Mouse (Mus musculus): ENCODE results near the gene 1700022I11Rik. TPM values are rescaled to one million over a fixed set of nuclear protein-coding genes. Genes with fewer than 3 reads are reported as not detected.
"Not testable (repeated sequence)": the region's sequence is repeated elsewhere in the genome, so short reads cannot be mapped to it uniquely, and the experiment has no call there.

The 1700022I11Rik gene
- polyA plus RNA-seq, 1 experiment from 2014 or later, result 0.41 TPM

DNA sequence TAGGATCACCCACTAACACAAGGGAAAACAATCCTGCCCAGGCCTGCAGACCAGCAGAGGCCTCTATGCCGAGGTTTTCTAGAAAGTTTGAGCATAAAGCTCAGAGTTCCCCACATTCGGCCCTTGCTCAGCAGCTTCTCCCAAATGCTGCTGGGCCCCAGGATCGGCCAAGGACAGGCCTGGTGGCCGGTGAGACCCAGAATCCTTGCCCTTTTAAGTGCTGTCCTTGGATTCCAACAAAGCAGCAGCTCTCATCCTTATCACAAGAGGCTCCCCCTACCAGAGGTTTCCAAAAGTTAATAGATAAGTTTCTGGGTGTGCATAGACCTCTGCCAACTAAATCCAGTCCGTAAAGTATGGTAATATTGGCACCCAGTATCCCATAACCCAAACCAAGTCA, 4.5 kb downstream of the 1700022I11Rik start:
- Histone ChIP-seq H3K4me1 (replicated peaks) (no peaks in the 10 kb centered on the region), H3K4me2 (no peak overlapping the region), H3K9ac (no peak overlapping the region), H3K27ac (replicated peaks) (no peak overlapping the region), H3K9me3 (no peaks in the 10 kb centered on the region), H3K36me3 (peaks cover 22% of the 10 kb centered on the region), H3K4me3 (no peak overlapping the region), H3K27me3 (no peaks in the 10 kb centered on the region)
- ATAC-seq (ENCODE audit: low FRiP score, low read depth), result no peak
- WGBS, result 81% methylated on average over 5 of the region's 5 CpGs

DNA sequence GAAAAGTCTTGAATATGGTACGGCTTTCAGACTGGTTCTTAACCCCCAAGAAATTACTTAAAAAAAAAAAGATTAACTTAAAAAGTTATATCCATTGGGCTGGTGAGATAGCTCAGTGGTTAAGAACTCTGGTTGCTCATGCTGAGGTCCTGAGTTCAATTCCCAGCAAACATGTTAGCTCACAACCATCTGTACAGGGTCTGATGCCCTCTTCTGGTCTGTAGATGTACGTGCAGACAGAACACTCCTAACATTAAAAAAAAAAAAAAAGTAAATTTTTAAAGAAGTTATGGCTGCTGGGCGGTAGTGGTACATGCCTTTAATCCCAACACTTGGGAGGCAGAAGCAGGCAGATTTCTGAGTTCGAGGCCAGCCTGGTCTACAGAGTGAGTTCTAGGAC, 8.7 kb downstream of the 1700022I11Rik start:
- Histone ChIP-seq H3K36me3 (peaks cover 51% of the 10 kb centered on the region), H3K27me3 (no peaks in the 10 kb centered on the region), H3K27ac (replicated peaks) (no peak overlapping the region), H3K9me3 (no peaks in the 10 kb centered on the region), H3K9ac (no peak overlapping the region), H3K4me3 (no peak overlapping the region), H3K4me2 (no peak overlapping the region), H3K4me1 (replicated peaks) (no peaks in the 10 kb centered on the region)
- WGBS, result 94% methylated on average over 4 of the region's 4 CpGs
- no peak for ATAC-seq (ENCODE audit: low FRiP score, low read depth)

DNA sequence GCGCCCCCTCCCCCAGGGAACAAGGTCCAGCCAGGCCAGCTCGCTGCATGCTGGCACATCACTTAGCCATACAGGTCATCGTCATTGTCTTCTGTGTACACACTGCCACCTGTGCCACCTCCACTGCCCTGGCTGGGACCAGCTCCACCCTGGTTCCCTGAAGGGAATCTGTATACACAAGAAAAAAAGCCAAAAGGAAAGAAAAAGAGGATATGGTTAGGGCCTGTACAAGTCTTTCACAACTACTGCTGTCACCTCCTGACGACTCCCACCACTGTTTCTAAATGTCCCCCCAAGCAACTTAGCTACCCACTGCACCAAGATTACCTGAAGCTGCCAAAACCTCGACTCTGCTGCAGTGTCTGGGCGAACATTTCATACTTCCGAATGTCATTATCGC, 11.1 kb downstream of the 1700022I11Rik start:
- H3K4me1 ChIP-seq (replicated peaks); H3K27ac ChIP-seq (replicated peaks); H3K4me3 ChIP-seq; H3K9ac ChIP-seq; H3K27me3 ChIP-seq; H3K9me3 ChIP-seq; H3K4me2 ChIP-seq: not testable (repeated sequence)
- 0 out of 2 replicates have a peak, but pooled peaks have one; percentile 3 for ATAC-seq (ENCODE audit: low FRiP score, low read depth)
- WGBS, result 94% methylated on average over 8 of the region's 8 CpGs
- H3K36me3 ChIP-seq, result peaks cover 72% of the 10 kb centered on the region

DNA sequence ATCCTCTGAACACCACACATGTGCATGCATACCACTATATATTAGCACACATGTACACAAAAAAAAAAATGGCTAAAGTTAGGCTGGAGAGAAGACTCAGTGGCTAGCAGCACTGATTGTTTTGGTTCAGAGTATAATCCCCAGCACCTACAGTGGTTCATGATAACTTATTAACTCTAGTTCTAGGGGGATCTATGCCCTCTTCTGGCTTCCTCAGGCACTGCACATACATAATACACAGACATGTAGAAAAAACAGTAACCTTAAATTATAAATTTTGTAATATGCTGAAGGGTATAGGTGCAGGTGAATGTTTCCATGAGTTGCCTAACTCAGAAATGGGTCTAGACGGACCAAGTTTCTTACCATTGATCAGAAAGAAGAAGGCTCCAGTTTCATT, 18.9 kb downstream of the 1700022I11Rik start:
- Histone ChIP-seq H3K27ac (replicated peaks) (no peak overlapping the region), H3K27me3 (no peaks in the 10 kb centered on the region), H3K9me3 (no peaks in the 10 kb centered on the region), H3K4me1 (replicated peaks) (no peaks in the 10 kb centered on the region), H3K4me2 (no peak overlapping the region), H3K4me3 (no peak overlapping the region), H3K9ac (no peak overlapping the region), H3K36me3 (peaks cover 97% of the 10 kb centered on the region)
- 83% methylated on average over 1 of the region's 1 CpGs for WGBS
- no peak for ATAC-seq (ENCODE audit: low FRiP score, low read depth)

DNA sequence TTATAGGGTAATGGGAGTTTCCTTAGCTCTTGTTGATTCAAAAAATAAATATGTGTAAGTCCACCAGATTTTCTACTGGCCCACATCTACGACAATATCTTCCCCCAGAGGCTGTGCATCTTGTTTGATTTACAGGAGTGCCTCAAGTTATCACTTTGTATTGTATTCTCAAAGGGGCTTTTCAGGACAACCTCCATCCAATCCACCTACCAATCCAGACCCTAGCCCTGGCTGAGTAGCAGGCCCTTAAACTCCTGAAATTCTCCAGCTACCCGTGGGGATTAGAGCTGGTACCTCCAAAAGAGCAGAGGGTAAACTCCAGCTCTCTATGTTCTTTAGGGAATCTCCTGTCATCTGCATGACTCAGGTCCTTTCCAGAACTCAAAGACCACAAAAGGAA, 28.6 kb downstream of the 1700022I11Rik start:
- no peak for ATAC-seq (ENCODE audit: low FRiP score, low read depth)
- Histone ChIP-seq H3K27me3 (no peaks in the 10 kb centered on the region), H3K9me3 (no peaks in the 10 kb centered on the region), H3K9ac (0 out of 2 replicates have a peak overlapping the region, but pooled peaks have one; percentile 88), H3K4me2 (peak overlapping the region; percentile 81), H3K27ac (replicated peaks) (no peak overlapping the region), H3K36me3 (peaks cover 32% of the 10 kb centered on the region), H3K4me1 (replicated peaks) (peaks cover 29% of the 10 kb centered on the region), H3K4me3 (peak overlapping the region; percentile 92)
- 60% methylated on average over 2 of the region's 2 CpGs for WGBS

DNA sequence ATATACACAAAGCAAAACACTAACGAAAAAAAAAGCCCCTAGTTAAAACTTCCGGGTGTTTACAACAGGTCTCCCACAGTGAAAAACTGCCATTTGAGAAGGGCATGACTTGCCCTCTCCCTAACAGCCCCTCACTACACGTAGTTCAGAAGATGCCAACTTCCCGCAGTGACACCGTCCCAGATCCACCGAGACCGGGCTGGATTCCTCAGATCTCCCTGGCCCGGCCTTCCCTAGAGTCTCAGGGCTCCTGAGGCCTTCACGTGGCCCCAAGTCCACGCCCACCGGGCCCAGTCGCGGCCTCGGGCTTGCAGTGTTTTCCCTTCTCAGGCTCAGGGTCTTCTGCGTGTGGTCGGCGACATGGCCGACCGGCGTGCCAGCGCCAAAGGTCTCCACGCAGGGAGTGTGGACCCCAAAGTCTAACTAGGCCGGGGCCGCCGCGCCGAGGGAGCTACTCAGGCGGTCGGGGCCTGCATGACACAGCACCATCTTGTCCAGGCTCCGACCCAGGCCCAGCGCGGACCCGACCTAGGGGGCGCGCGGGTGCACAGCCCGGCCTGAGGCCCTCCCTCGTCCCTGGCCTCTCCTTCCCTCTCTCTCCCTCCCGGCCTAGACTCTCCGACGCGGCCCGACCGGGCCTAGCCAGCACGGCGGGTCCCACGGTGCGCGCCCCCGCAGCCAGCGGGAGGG, 30.2 kb downstream of the 1700022I11Rik start:
- peak overlapping the region; percentile 81 for H3K4me2 ChIP-seq
- H3K27me3 ChIP-seq, result no peaks in the 10 kb centered on the region
- H3K4me1 ChIP-seq (replicated peaks), result peaks cover 29% of the 10 kb centered on the region
- ATAC-seq (ENCODE audit: low FRiP score, low read depth), result peak; percentile 76
- H3K4me3 ChIP-seq, result peak overlapping the region; percentile 92
- peak overlapping the region; percentile 99 for H3K27ac ChIP-seq (replicated peaks)
- no peaks in the 10 kb centered on the region for H3K9me3 ChIP-seq
- peaks cover 17% of the 10 kb centered on the region for H3K36me3 ChIP-seq
- peak overlapping the region; percentile 88 for H3K9ac ChIP-seq
- WGBS, result under 1% methylated on average over 47 of the region's 51 CpGs

DNA sequence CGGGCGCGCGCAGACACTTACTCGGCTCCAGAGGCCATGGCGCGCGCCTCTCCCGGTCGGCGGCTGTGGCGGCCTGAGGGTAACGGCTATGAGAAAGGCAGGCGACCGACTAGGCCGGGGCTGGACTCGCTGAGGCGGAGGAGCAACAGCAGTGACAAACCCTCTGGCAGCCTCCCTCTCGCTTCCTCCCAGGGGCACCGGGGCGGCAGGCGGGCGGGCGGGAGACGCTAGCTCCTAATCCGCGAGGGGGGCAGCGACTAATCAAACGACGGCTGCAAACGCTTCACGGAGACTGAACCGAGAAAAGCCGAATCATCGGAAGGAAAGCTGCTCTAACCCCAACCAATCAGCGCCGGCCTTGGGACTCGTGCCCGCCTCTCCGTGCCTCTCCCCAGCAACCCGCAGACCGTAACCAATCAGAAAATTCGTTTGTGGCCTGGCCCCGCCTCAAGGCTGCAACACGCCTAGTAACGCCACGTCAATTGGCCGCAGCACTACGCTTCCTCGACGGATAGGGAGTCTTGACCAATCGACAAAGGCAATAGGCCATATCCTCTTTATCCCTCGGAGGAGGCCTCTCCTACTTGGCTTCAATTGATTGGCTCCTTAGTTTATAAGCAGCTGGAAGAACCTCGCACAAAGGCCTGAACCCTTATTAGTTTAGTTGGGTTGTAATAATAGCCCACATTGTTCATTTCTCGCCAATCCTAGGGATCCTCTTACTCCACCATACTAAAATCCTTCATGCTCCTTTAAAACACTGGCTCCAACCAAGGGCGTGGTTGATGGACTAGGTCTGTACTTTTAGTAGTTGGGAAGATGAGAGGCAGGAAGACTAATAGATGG, 31.0 kb downstream of the 1700022I11Rik start, which contains the start of gene Vcp:
Vcp (minus strand) TSS at position 367 of the 846 bp plus-strand sequence.
- peaks cover 29% of the 10 kb centered on the region for H3K4me1 ChIP-seq (replicated peaks)
- WGBS, result under 1% methylated on average over 48 of the region's 56 CpGs
- not testable (repeated sequence) for H3K27me3 ChIP-seq, H3K36me3 ChIP-seq, H3K9me3 ChIP-seq
- H3K4me2 ChIP-seq, result peak within 1 kb of the TSS; percentile 81
- H3K4me3 ChIP-seq, result peak within 1 kb of the TSS; percentile 92
- H3K27ac ChIP-seq (replicated peaks), result peak within 1 kb of the TSS; percentile 99
- peak within 1 kb of the TSS; percentile 88 for H3K9ac ChIP-seq
- ATAC-seq (ENCODE audit: low FRiP score, low read depth), result peak; percentile 99

DNA sequence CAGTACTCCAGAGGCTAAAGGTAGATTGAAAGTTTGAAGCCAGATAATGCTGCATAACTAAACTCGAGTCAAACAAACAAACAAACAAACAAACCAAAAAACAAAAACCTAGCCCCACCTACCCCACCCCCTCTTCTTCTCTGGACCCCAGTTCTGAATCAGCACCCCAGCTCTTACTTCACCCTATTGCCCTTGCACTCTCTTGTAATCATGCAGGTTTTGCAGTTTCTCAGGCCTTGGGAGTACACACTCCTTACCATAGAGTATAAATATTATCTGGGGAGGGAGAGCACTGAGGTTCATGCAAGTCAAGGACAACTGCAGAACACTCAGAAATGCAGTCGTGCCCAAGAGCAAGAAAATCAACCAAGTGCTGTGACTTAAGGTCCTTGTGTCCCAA, 31.9 kb downstream of the 1700022I11Rik start:
- WGBS, result 94% methylated on average over 2 of the region's 2 CpGs
- Histone ChIP-seq H3K27ac (replicated peaks) (peak overlapping the region; percentile 90), H3K4me3 (no peak overlapping the region), H3K4me1 (replicated peaks) (peaks cover 29% of the 10 kb centered on the region), H3K36me3 (0 out of 2 replicates have a peak, but pooled peaks cover 1% of the 10 kb centered on the region), H3K9me3 (no peaks in the 10 kb centered on the region), H3K9ac (no peak overlapping the region), H3K27me3 (no peaks in the 10 kb centered on the region), H3K4me2 (no peak overlapping the region)
- ATAC-seq (ENCODE audit: low FRiP score, low read depth), result no peak

DNA sequence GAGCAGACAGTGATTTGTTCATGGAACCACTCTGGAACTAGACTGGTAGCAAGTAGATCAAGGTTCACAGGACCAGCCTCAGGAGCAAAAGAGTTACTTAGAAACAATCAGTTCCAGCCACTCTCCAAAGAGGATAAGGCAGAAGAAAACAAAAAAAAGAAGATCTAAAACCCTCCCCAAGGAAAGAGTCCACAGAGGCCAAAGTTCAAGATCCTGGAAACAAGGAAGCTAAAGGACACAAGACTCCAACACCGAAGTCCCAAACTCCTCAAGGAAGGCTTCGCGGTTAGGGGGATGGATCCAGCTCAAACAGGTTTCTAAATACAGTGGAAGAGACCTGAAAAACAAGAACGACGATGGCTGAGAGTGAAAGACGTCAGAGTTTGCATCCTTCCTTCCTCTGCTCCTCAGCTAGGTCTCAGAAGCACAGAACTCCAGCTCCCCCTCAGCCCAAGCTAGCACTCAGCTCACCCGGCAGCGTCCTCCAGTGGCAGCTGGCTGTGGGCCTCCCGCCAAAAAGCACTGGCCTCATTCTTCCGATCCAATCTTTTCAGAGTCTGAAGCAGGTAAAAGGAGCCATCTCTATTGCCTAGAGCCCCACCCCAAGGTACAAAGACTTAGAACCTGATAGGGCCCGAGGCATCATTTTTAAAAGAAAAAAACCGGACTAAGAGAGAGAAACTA, 33.5 kb downstream of the 1700022I11Rik start:
- ATAC-seq (ENCODE audit: low FRiP score, low read depth), result no peak
- Histone ChIP-seq H3K27ac (replicated peaks) (no peak overlapping the region), H3K27me3 (no peaks in the 10 kb centered on the region), H3K9ac (no peak overlapping the region), H3K36me3 (no peaks in the 10 kb centered on the region), H3K9me3 (no peaks in the 10 kb centered on the region), H3K4me3 (no peak overlapping the region), H3K4me2 (no peak overlapping the region), H3K4me1 (replicated peaks) (peaks cover 17% of the 10 kb centered on the region)
- WGBS, result 83% methylated on average over 12 of the region's 12 CpGs

DNA sequence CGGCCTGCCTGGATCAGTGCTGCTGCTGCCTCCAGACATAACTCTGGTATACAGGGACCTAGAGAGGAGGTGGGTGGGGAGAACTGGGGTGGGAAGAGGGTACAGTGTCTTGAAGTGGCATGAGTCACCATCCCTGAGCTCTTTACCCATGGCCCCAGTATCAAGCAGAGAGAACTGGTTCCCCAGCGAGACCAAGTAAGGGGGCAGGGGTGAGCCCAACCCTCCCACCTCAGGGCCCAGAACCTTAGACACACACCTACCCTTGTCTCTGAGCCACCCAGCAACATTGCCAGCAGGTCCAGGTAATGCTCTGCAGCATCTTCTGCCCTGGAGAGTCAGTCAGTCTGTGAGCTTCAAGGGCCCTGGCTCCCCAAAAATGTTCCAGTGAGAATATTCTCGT, 35.5 kb downstream of the 1700022I11Rik start:
- Histone ChIP-seq H3K27ac (replicated peaks) (no peak overlapping the region), H3K4me1 (replicated peaks) (peaks cover 15% of the 10 kb centered on the region), H3K36me3 (no peaks in the 10 kb centered on the region), H3K4me2 (no peak overlapping the region), H3K9me3 (no peaks in the 10 kb centered on the region), H3K27me3 (no peaks in the 10 kb centered on the region), H3K9ac (no peak overlapping the region), H3K4me3 (no peak overlapping the region)
- no peak for ATAC-seq (ENCODE audit: low FRiP score, low read depth)
- WGBS, result 92% methylated on average over 3 of the region's 3 CpGs

DNA sequence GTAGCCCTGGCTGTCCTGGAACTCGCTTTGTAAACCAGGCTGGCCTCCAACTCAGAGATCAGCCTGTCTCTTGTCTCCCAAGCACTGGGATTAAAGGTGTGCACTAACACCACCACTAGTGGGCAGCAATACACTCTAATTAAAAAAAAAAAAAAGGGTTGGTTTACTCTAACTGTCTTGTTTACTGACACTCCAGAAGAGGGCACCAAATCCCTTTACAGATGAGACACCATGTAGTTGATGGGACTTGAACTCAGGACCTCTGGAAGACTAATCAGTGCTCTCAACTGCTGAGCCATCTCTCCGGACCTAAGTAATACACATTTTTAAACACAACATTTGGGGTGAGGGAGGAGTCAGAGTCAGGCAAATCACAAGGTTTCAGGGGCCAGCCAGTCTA, 36.4 kb downstream of the 1700022I11Rik start:
- no peak for ATAC-seq (ENCODE audit: low FRiP score, low read depth)
- Histone ChIP-seq H3K4me3 (no peak overlapping the region), H3K9me3 (no peaks in the 10 kb centered on the region), H3K27me3 (no peaks in the 10 kb centered on the region), H3K4me1 (replicated peaks) (peaks cover 14% of the 10 kb centered on the region), H3K4me2 (no peak overlapping the region), H3K36me3 (no peaks in the 10 kb centered on the region), H3K9ac (no peak overlapping the region), H3K27ac (replicated peaks) (no peak overlapping the region)
- 66% methylated on average over 2 of the region's 2 CpGs for whole genome bisulfite sequencing

Measured in hindbrain, embryonic 15.5 days (tissue).